Mouse (Mus musculus): ENCODE results near the gene Cd300lf. TPM values are rescaled to one million over a fixed set of nuclear protein-coding genes. Genes with fewer than 3 reads are reported as not detected.

Gene Cd300lf
- polyA plus RNA-seq, 1 experiment, result 6.9 TPM

GRCm38 (mm10) chr11:115066768-115067167 is 67.0 kb downstream of the Cd300lf start:
- Histone ChIP-seq H3K27ac (ENCODE audit: insufficient read depth, low read depth, low read length) (no peak overlapping the region), H3K27me3 (ENCODE audit: control insufficient read depth, insufficient read depth, low read length) (0 out of 2 replicates have a peak, but pooled peaks cover 5% of the 10 kb centered on the region), H3K4me3 (ENCODE audit: low read depth, low read length) (no peak overlapping the region), H3K4me1 (ENCODE audit: control insufficient read depth, insufficient read depth, insufficient read length, low read length) (peaks cover 4% of the 10 kb centered on the region; the same call in 1 of the 2 replicates), H3K36me3 (ENCODE audit: control insufficient read depth, insufficient read depth, low read length) (no peaks in the 10 kb centered on the region)
- TF ChIP-seq POLR2A (IDR thresholded peaks at IDR 0.05; ENCODE audit: low read depth, low read length) (no peak), CTCF (IDR thresholded peaks at IDR 0.05; ENCODE audit: extremely low read depth, insufficient read length, insufficient replicate concordance, low read depth, low read length) (no peak)
- 52% methylated on average over 6 of the region's 6 CpGs for WGBS

Other genes starting within 250 kb of the Cd300lf start
- gene Cd300a, start 244.0 kb downstream of the Cd300lf start, polyA plus RNA-seq (2012; rRNA removed), result 0.76 and 0.91 TPM in 2 replicates
- gene Cd300lb, start 199.6 kb downstream of the Cd300lf start, polyA plus RNA-seq (2012; rRNA removed), result 0.46 and 0.77 TPM in 2 replicates
- gene Cd300c, start 164.8 kb downstream of the Cd300lf start, polyA plus RNA-seq (2012; rRNA removed), result 0.37 TPM in 1 of 2 replicates, not detected in the other
- 1.2 and 1.5 TPM in 2 replicates for gene Cd300ld, start 144.1 kb downstream of the Cd300lf start, polyA plus RNA-seq (2012; rRNA removed)
- gene Cd300c2, start 132.1 kb downstream of the Cd300lf start, polyA plus RNA-seq (2012; rRNA removed), result 3.1 and 5.1 TPM in 2 replicates
- not detected in 2 replicates for gene Cd300ld2, start 117.8 kb downstream of the Cd300lf start, polyA plus RNA-seq (2012; rRNA removed)
- 0.20 TPM in 1 of 2 replicates, not detected in the other for gene Cd300ld4, start 107.0 kb downstream of the Cd300lf start, polyA plus RNA-seq (2012; rRNA removed)
- 0.85 TPM in 1 of 2 replicates, not detected in the other for gene Cd300ld5, start 96.2 kb downstream of the Cd300lf start, polyA plus RNA-seq (2012; rRNA removed)
- gene Cd300ld3, start 85.6 kb downstream of the Cd300lf start, polyA plus RNA-seq (2012; rRNA removed), result 1.1 TPM in 2 replicates
- 0.22 and 0.52 TPM in 2 replicates for gene Cd300e, start 71.8 kb downstream of the Cd300lf start, polyA plus RNA-seq (2012; rRNA removed)
- 0.91 and 2.2 TPM in 2 replicates for gene Rab37, start 42.6 kb downstream of the Cd300lf start, polyA plus RNA-seq (2012; rRNA removed)
- gene Slc9a3r1, start 29.3 kb upstream of the Cd300lf start, polyA plus RNA-seq (2012; rRNA removed), result 314 and 949 TPM in 2 replicates
- 10.0 and 21.0 TPM in 2 replicates for gene Tmem104, start 53.5 kb upstream of the Cd300lf start, polyA plus RNA-seq (2012; rRNA removed)
- gene Nat9, start 53.9 kb upstream of the Cd300lf start, polyA plus RNA-seq (2012; rRNA removed), result 22.7 and 35.6 TPM in 2 replicates
- gene Grin2c, start 133.3 kb upstream of the Cd300lf start, polyA plus RNA-seq (2012; rRNA removed), result 0.10 and 0.33 TPM in 2 replicates
- gene Fdxr, start 143.1 kb upstream of the Cd300lf start, polyA plus RNA-seq (2012; rRNA removed), result 7.8 and 12.2 TPM in 2 replicates
- gene Fads6, start 163.7 kb upstream of the Cd300lf start, polyA plus RNA-seq (2012; rRNA removed), result 0.71 and 1.4 TPM in 2 replicates
- 0.08 and 1.3 TPM in 2 replicates for gene Otop2, start 173.2 kb upstream of the Cd300lf start, polyA plus RNA-seq (2012; rRNA removed)
- 0.05 and 0.08 TPM in 2 replicates for gene Ush1g, start 188.0 kb upstream of the Cd300lf start, polyA plus RNA-seq (2012; rRNA removed)
- gene Otop3, start 200.7 kb upstream of the Cd300lf start, polyA plus RNA-seq (2012; rRNA removed), result 0.61 and 93.4 TPM in 2 replicates
- gene Hid1, start 233.8 kb upstream of the Cd300lf start, polyA plus RNA-seq (2012; rRNA removed), result 30.2 and 37.6 TPM in 2 replicates
- gene Cdr2l, start 247.9 kb upstream of the Cd300lf start, polyA plus RNA-seq (2012; rRNA removed), result 3.8 and 4.2 TPM in 2 replicates

Data from small intestine, adult 2 months (tissue).